Mouse (Mus musculus) right cerebral cortex, postnatal 10 days (tissue): Measurements from ENCODE around the gene Zbtb22.
"Not testable (repeated sequence)": the region's sequence is repeated elsewhere in the genome, so short reads cannot be mapped to it uniquely, and the experiment has no call there.

Experiments used
- DNase-seq, 2 experiments: peaks; one replicate each; pipeline ENCODE4 v3.0.0; 2021; ENCODE audit warnings: low spot score in 2 of 2

The Zbtb22 gene

DNA sequence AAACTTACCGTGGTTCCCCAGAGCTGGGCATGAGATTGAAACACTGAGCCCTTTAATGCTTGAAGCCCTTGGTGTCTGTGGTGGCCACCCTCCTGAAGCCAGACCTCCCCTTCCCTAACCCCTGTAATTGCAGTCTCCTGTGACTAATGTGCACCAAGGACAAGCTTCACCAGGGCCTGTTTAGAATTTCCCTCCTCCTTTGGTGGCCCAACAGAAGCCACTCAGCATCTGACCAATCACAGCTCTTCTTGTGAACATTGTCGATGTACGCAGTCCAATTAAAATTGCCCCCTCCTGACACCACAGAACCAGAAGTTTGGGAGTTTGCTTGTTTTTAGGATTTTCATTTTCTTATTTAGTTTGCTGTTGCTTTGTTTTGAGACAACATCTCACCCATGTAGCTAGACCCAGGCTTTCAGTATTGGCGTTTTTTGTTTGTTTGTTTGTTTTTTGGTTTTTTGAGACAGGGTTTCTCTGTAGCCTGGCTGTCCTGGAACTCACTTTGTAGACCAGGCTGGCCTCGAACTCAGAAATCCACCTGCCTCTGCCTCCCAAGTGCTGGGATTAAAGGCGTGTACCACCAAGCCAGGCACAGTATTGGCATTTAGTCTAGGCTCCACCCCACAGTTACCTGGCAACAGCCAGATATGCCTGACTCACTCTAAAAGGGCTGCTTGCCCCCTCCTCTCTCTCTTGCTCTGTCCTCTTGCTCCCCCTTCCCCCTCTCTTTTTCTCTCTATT is 11.6 kb upstream of the Zbtb22 start:
- DNase-seq: not testable (repeated sequence)

GRCm38 (mm10) chr17:33904835-33905234 is 10.9 kb upstream of the Zbtb22 start, which contains the start of gene Platr17:
Platr17 (plus strand) TSS chr17:33905135.
- not testable (repeated sequence) for DNase-seq

DNA sequence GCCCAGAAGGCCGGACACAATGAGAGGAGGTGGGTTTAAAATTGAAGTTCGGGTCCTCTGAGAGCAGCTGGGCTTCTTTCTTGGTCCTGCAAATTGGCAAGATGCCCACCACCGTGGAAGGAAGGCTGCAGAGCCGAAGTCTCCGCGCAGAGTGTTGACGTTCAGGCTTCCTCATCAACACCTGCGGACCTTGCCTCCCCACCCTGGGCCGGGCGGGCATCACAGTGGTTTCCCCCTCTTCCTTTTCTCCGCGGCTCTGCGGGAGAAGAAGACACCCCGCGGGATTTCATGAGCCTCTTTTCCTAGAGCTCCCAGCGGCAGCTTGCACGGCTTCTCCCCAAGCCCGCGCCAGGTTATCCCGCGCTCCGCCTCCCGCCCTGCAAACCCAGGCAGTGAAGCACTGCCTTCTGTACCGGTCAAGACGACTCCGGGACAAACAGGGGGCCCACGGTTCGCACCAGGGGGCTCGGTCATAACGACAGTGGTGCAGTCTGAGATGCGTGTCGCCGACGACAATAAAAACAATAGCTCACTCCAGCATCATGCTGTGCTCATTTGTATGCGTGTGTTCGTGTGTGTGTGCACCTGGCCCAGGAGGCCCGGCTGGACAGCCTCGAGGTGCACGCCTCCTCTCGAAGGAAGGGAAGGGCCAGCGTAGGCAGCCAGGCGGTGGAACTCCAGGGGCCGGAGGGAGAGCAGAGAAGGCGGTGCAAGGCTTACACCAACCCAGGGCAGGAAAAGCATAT is 7.2 kb upstream of the Zbtb22 start:
- DNase-seq: peak; percentile 82 to 89

GRCm38 (mm10) chr17:33909077-33909868 is 6.4 kb upstream of the Zbtb22 start, which contains the start of gene Daxx:
Daxx (plus strand) TSS chr17:33909414.
- DNase-seq: peak; percentile 99

GRCm38 (mm10) chr17:33909869-33910250 is 5.8 kb upstream of the Zbtb22 start:
- peak; percentile 50 to 72 for DNase-seq

GRCm38 (mm10) chr17:33910346-33911051 is 5.2 kb upstream of the Zbtb22 start:
- DNase-seq: peak in 1 of 2 experiments; percentile 20

DNA sequence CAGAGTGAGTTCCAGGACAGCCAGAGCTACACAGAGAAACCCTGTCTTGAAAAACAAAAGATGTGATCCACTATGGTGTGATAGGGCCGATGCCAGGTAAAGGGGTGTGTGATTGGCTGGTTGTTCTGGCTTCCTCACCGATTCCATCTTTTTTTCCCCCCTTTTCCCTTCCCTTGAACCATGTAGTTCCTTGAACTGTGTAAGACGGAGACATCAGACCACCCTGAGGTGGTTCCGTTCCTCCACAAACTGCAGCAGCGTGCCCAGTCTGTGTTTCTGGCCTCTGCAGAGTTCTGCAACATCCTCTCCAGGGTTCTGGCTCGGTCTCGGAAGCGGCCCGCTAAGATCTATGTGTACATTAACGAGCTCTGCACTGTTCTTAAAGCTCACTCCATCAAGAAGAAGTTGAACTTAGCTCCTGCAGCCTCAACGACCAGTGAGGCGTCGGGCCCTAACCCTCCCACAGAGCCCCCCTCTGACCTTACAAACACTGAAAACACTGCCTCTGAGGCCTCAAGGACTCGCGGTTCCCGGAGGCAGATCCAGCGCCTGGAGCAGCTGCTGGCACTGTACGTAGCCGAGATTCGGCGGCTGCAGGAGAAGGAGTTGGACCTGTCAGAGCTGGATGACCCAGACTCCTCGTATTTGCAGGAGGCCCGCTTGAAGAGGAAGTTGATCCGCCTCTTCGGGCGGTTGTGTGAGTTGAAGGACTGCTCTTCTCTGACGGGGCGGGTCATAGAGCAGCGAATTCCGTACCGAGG is 4.5 kb upstream of the Zbtb22 start:
- peak; percentile 25 to 48 for DNase-seq

- peak in 1 of 2 experiments; percentile 50 for DNase-seq
These were observed 3.8 kb upstream of the Zbtb22 start for GRCm38 (mm10) chr17:33911813-33912414.

- DNase-seq: peak in 1 of 2 experiments; percentile 24
These were observed 2.4 kb upstream of the Zbtb22 start for GRCm38 (mm10) chr17:33913264-33913663.

GRCm38 (mm10) chr17:33913905-33914304 is 1.8 kb upstream of the Zbtb22 start:
- DNase-seq: peak in 1 of 2 experiments; percentile 30

DNA sequence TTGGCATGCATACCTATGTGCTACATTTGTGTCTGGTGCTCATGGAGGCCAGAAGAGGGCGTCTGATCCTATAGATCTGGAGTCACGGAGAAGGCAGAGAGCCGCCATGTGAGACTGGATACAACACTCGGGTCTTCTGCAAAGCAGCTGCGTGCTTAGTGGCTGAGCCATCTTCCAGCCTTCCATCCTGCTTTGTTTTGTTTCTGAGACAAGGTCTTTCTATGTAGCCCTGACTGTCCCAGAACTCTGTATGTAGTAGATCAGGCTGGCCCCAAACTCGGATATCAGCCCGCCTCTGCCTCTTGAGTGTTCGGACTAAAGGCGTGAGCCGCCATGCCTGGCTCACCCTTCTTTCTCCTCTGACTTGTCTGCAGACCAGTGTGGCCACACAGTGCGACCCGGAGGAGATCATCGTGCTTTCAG is 724 bp upstream of the Zbtb22 start:
- peak in 1 of 2 experiments; percentile 51 for DNase-seq

GRCm38 (mm10) chr17:33916294-33916693 is 590 bp downstream of the Zbtb22 start:
- peak in 1 of 2 experiments; percentile 67 for DNase-seq

DNA sequence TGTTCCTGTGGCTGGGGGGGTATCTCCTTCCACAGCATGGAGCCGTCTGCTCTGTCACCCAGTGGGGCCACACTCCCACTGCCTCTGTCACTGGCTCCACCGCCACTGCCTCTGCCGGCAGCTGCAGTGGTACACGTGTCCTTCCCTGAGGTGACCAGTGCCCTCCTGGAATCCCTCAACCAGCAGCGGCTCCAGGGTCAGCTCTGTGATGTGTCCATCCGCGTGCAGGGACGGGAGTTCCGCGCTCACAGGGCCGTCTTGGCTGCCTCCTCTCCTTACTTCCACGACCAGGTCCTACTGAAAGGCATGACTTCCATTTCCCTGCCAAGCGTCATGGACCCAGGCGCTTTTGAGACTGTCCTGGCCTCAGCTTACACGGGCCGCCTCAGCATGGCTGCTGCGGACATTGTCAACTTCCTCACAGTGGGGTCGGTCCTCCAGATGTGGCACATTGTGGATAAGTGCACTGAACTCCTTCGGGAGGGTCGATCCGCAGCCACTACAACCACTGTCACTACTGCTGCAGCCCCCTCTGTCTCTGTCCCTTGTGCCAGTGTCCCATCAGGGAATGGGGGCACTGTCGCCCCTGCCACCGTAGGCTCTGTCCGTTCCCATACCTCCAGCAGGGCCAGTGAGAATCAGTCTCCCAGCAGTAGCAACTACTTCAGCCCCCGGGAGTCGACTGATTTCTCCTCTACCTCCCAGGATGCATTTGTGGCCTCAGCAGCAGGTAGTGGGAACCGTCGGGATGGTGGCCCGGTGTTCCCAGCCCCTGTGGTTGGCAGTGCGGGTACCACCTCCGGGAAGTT is 1.3 kb downstream of the Zbtb22 start:
- DNase-seq: peak in 1 of 2 experiments; percentile 60

- DNase-seq: peak in 1 of 2 experiments; percentile 43
These were observed 2.1 kb downstream of the Zbtb22 start for GRCm38 (mm10) chr17:33917656-33918292.

- peak; percentile 33 to 46 for DNase-seq
These were observed 2.8 kb downstream of the Zbtb22 start for GRCm38 (mm10) chr17:33918293-33919203.

GRCm38 (mm10) chr17:33919351-33920281 is 3.9 kb downstream of the Zbtb22 start:
- DNase-seq: peak; percentile 59 to 65
